Mouse (Mus musculus) E14TG2a.4 (cell line): ENCODE data around the gene Cxcl5.

Experiments used
- CTCF ChIP-seq: conservative IDR thresholded peaks from 2 replicates; pipeline ENCODE4 v1.5.1; 2014; ENCODE audit warnings: low read length
- NANOG ChIP-seq: IDR thresholded peaks from 2 replicates; pipeline ENCODE4 v1.6.1; 2014; ENCODE audit warnings: borderline replicate concordance, low read length, mixed read lengths
- POU5F1 ChIP-seq: IDR thresholded peaks from 2 replicates; pipeline ENCODE4 v1.6.1; 2014; ENCODE audit warnings: low read length, borderline replicate concordance

DNA sequence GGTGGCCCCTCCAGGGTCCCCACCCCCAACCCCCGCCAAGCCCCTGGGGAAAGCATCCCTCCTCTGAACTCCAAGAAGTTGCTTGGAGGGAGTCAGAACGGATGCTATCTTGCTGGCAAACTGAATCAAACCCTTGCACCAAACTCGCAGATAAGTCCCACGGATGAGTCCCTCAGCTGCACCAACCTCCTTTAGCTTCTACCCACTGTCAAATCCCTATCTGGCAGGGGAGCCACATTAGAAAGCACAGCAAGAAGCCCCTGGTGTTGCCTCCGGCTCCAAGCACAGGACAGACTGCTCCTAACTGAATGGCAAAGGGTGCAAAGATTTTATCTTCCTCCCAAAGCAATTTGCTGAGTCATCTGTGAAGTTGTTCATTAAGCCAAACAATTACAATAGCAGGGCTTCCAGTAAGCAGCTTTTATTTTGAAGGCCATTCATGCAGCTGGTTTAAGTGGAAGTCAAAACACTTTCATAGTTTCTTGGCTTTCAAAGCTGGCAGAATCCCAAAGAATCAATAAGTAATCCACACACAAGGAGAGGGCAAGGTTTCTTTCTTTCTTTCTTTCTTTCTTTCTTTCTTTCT, 1.0 kb upstream of the Cxcl5 start:
- TF ChIP-seq CTCF (no peak), POU5F1 (no peak), NANOG (no peak)
